Mouse (Mus musculus) midbrain, embryonic 15.5 days (tissue): ENCODE data around the gene C330021F23Rik. TPM values are rescaled to one million over a fixed set of nuclear protein-coding genes. Genes with fewer than 3 reads are reported as not detected.

Source experiments
- ATAC-seq: fragments of 200-750 bp; cut with Nextera tagmentation; replicated peaks from 2 replicates; pipeline ENCODE4 v1.8.0; 2017; ENCODE audit warnings: moderate TSS enrichment
- H3K27ac ChIP-seq: fragments of 300-500 bp; sonication (generic); 2 replicates; pipeline ENCODE4 v1.5.1; 2015; ENCODE audit warnings: mild to moderate bottlenecking, inconsistent platforms
- H3K27me3 ChIP-seq: fragments of 300-500 bp; sonication (generic); replicated peaks from 2 replicates; pipeline ENCODE4 v1.6.1; 2015; ENCODE audit warnings: inconsistent platforms
- H3K36me3 ChIP-seq: fragments of 300-500 bp; sonication (generic); replicated peaks from 2 replicates; pipeline ENCODE4 v1.6.1; 2015; ENCODE audit warnings: inconsistent platforms
- H3K4me1 ChIP-seq: fragments of 300-500 bp; sonication (generic); 2 replicates; pipeline ENCODE4 v1.6.1; 2015; ENCODE audit warnings: inconsistent platforms
- H3K4me2 ChIP-seq: fragments of 300-500 bp; sonication (generic); 2 replicates; pipeline ENCODE4 v1.6.1; 2015; ENCODE audit warnings: inconsistent platforms, mild to moderate bottlenecking, moderate library complexity
- H3K4me3 ChIP-seq: fragments of 300-500 bp; sonication (generic); 2 replicates; pipeline ENCODE4 v1.5.1; 2015; ENCODE audit warnings: mild to moderate bottlenecking, inconsistent platforms
- H3K9ac ChIP-seq: fragments of 300-500 bp; sonication (generic); 2 replicates; pipeline ENCODE4 v1.6.1; 2015; ENCODE audit warnings: mild to moderate bottlenecking, inconsistent platforms
- H3K9me3 ChIP-seq: fragments of 300-500 bp; sonication (generic); 2 replicates; pipeline ENCODE4 v1.6.1; 2016; ENCODE audit warnings: inconsistent platforms
- WGBS: fragments of 180-500 bp; shearing (Covaris S2); methylation state at CpG from one replicate; pipeline ENCODE4 v1.1.7; 2015; ENCODE audit warnings: mixed read lengths; 5-methylcytosine and 5-hydroxymethylcytosine counted together
- polyA plus RNA-seq: library from polyadenylated mRNA; unstranded; fragments of >200 nt; fragmentation: Nextera tagmentation; extraction: Ambion mirVana; gene quantifications from 2 replicates; pipeline ENCODE4 v1.2.1, GENCODE M21; 2015

C330021F23Rik gene
- polyA plus RNA-seq, 1 experiment from 2014 or later, result 0.57 TPM

DNA sequence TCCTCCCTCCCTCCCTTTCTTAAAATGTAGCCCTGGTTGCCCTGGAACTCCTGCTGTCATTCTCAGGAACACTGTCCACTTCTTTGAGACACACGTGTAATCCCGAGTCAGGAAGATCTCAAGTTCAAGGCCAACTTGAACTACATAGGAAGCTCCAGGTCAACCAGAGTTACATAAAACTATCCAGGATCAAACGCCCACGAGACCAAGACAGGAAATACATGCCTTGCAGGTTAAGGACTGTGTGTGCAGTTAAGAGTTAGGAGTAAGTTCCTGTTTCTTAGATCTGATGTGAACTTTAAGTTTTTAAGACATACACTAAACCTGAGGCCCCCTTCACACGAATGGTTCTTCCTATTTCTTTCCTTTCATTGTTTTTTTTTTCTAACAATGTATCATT, 59.2 kb downstream of the C330021F23Rik start:
- Histone ChIP-seq H3K9me3 (no peaks in the 10 kb centered on the region), H3K9ac (no peak overlapping the region), H3K4me1 (peaks cover 15% of the 10 kb centered on the region), H3K4me2 (no peak overlapping the region), H3K27ac (no peak overlapping the region), H3K4me3 (no peak overlapping the region), H3K27me3 (no peaks in the 10 kb centered on the region), H3K36me3 (no peaks in the 10 kb centered on the region)
- 64% methylated on average over 5 of the region's 5 CpGs for whole genome bisulfite sequencing
- no peak for ATAC-seq

DNA sequence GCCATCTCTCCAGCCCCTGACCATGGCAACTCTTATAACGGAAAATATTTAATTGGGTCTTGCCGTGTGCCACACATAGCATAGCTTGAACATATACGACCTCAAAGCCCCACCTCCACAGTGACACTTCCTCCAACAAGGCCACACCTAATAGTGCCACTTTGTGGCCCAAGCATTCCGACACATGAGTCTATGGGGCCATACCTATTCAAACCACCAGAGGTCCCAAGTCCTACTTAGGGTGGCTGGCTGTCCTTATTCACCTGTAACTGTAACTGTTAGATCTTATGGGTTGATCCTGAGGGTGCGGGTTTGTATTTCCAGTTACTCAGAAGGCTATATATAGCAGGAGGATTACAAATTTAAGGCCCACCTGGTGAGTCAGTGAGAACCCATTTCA, 60.2 kb downstream of the C330021F23Rik start:
- H3K9ac ChIP-seq, result no peak overlapping the region
- H3K4me2 ChIP-seq, result no peak overlapping the region
- no peak for ATAC-seq
- H3K27me3 ChIP-seq, result no peaks in the 10 kb centered on the region
- H3K9me3 ChIP-seq, result no peaks in the 10 kb centered on the region
- no peak overlapping the region for H3K27ac ChIP-seq
- H3K4me3 ChIP-seq, result no peak overlapping the region
- H3K4me1 ChIP-seq, result peaks cover 8% of the 10 kb centered on the region
- H3K36me3 ChIP-seq, result no peaks in the 10 kb centered on the region
- WGBS, result 41% methylated on average over 5 of the region's 5 CpGs

DNA sequence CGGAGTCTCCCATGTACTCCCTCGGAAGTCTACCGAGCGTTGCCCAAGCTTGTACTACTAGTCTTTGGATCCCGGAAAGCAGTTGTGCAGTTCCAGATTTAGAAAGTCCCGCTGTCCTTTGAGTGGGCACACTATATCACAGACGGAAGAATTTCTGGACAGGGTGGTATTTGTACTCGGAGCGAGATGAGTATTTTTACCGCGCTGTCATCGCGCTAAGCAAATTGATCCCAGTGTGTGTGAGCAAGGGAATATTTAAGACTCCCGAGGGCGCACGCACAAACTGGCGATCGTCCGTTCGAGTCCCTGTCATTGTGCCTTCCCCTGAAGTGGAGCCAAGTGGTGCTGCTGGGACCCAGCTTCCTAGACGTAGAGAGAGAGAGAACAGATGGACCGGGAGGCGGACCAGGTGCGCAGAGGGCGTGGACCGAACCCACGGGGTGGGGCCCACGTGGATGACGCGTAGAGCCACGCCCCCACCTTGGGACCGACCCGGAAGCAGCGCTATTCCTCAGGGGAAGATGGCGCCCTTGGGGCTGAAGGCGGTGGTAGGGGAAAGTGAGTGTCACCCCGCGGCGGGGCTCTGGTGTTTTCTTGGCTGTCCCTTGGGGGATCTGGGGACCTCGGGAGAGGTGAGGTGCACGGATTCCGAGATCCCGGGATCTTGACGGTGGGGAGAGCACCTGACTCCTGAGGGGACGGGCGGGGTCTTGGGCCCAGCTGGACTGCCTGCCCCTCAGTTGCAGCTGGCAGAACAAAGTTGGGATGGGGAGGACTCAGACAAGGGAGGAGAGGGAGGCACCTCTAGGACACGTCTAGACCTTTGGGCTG, 63.1 kb downstream of the C330021F23Rik start, which contains the start of gene Stxbp2:
Gene Stxbp2, plus strand, starts transcription at position 309 of the 831 bp plus-strand sequence.
- ATAC-seq, result peak; percentile 86
- 5% methylated on average over 47 of the region's 47 CpGs for WGBS
- Histone ChIP-seq H3K4me2 (peak within 1 kb of the TSS; percentile 78), H3K9ac (peak within 1 kb of the TSS; percentile 21; the same call in 1 of the 2 replicates), H3K27ac (no peak within 1 kb of the TSS), H3K4me1 (peaks cover 8% of the 10 kb centered on the region), H3K9me3 (no peaks in the 10 kb centered on the region), H3K4me3 (peak within 1 kb of the TSS; percentile 47), H3K36me3 (no peaks in the 10 kb centered on the region), H3K27me3 (no peaks in the 10 kb centered on the region)

DNA sequence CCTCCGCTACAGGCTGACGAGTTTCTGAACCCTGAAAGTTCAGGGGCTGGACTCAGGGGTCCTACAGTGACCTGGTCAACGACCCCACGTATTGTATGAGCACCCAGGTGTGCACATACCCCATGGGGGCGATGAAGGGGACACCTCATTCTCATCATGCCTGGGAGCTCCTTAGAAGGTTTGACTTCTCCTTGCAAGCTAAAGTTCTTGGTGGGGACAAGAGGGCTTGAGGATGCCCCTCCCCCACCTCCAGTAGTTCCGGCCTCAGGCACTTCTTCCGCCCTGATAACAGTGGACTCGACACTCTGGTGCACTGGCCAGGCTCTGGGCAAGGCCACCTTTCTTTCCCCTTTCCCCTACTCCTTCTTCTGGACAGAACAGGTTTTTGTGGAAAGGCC, 63.7 kb downstream of the C330021F23Rik start:
- H3K4me2 ChIP-seq, result peak overlapping the region; percentile 78
- H3K9ac ChIP-seq, result no peak overlapping the region
- WGBS, result 23% methylated on average over 8 of the region's 8 CpGs
- 0 out of 2 replicates have a peak, but pooled peaks have one; percentile 7 for ATAC-seq
- no peaks in the 10 kb centered on the region for H3K27me3 ChIP-seq
- peak overlapping the region; percentile 47 for H3K4me3 ChIP-seq
- no peaks in the 10 kb centered on the region for H3K36me3 ChIP-seq
- H3K27ac ChIP-seq, result no peak overlapping the region
- no peaks in the 10 kb centered on the region for H3K9me3 ChIP-seq
- peaks cover 8% of the 10 kb centered on the region for H3K4me1 ChIP-seq

Other genes starting within 250 kb of the C330021F23Rik start
- not detected in 2 replicates for gene A430078G23Rik, start 214.6 kb upstream of the C330021F23Rik start, polyA plus RNA-seq
- gene Arhgef18, start 175.0 kb upstream of the C330021F23Rik start, polyA plus RNA-seq, result 11.8 and 13.3 TPM in 2 replicates
- gene Pex11g, start 100.3 kb upstream of the C330021F23Rik start, polyA plus RNA-seq, result 4.9 and 5.4 TPM in 2 replicates
- 0.23 and 0.49 TPM in 2 replicates for gene Tex45, start 97.1 kb upstream of the C330021F23Rik start, polyA plus RNA-seq
- gene Zfp358, start 74.9 kb upstream of the C330021F23Rik start, polyA plus RNA-seq, result 83.9 and 89.2 TPM in 2 replicates
- 126 and 130 TPM in 2 replicates for gene Mcoln1, start 67.5 kb upstream of the C330021F23Rik start, polyA plus RNA-seq
- gene Pnpla6, start 52.6 kb upstream of the C330021F23Rik start, polyA plus RNA-seq, result 42.5 and 45.5 TPM in 2 replicates
- gene Camsap3, start 19.3 kb downstream of the C330021F23Rik start, polyA plus RNA-seq, result 51.8 and 53.5 TPM in 2 replicates
- 54.2 and 58.7 TPM in 2 replicates for gene Xab2, start 53.3 kb downstream of the C330021F23Rik start, polyA plus RNA-seq
- 73.4 and 84.0 TPM in 2 replicates for gene Pet100, start 53.6 kb downstream of the C330021F23Rik start, polyA plus RNA-seq
- 2.3 and 6.0 TPM in 2 replicates for gene Pcp2, start 57.6 kb downstream of the C330021F23Rik start, polyA plus RNA-seq
- 40.5 and 52.9 TPM in 2 replicates for gene Stxbp2, start 63.0 kb downstream of the C330021F23Rik start, polyA plus RNA-seq
- 0.37 and 0.57 TPM in 2 replicates for gene Retn, start 87.8 kb downstream of the C330021F23Rik start, polyA plus RNA-seq
- 0.15 and 0.26 TPM in 2 replicates for gene Mcemp1, start 97.8 kb downstream of the C330021F23Rik start, polyA plus RNA-seq
- gene Fcor, start 104.4 kb downstream of the C330021F23Rik start, polyA plus RNA-seq, result 18.3 and 19.0 TPM in 2 replicates
- gene Trappc5, start 108.3 kb downstream of the C330021F23Rik start, polyA plus RNA-seq, result 66.6 and 68.4 TPM in 2 replicates
- gene Fcer2a, start 126.2 kb downstream of the C330021F23Rik start, polyA plus RNA-seq, result 0.41 and 0.57 TPM in 2 replicates
- gene Clec4g, start 152.7 kb downstream of the C330021F23Rik start, polyA plus RNA-seq, result not detected in 2 replicates
- gene Cd209a, start 181.0 kb downstream of the C330021F23Rik start, polyA plus RNA-seq, result 0.23 TPM in 1 of 2 replicates, not detected in the other